Mouse (Mus musculus) layer of hippocampus, postnatal 36 days (tissue): ENCODE measurements around the gene Zpld1. TPM values are rescaled to one million over a fixed set of nuclear protein-coding genes. Genes with fewer than 3 reads are reported as not detected.

Source experiments
- DNase-seq, 2 experiments: peaks; one replicate each; pipeline ENCODE4 v3.0.0; 2022
- total RNA-seq, 2 experiments: library from RNA; stranded (reverse); gene quantifications; 2 replicates each; pipeline ENCODE4 v1.2.3; 2021

Gene Zpld1
- under 1 TPM; 0.45 to 0.58 TPM for total RNA-seq

- no peak for DNase-seq
These were observed at the start of gene Zpld1 for GRCm38 (mm10) chr16:55297886-55298285. Gene Zpld1, minus strand, starts transcription at chr16:55297986.

DNA sequence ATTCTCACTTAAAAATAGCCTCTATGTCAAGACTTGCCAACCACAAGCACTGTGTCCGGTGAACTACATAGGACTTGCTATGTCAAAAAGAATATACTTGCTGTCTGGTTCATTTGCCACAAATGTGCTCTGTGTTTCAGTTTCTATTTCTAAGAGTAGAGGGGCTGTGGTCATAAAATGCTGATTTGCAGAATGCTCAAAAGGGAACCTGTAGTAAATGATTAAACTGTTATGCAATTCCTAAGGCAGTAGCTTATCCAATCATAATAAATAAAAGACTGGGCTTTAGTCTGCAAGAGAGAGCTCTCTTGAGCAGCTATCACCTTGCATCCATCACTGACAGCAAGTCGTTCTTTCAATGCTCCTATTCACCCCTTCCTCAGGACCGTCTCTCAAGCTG, 47.9 kb upstream of the Zpld1 start:
- no peak for DNase-seq

DNA sequence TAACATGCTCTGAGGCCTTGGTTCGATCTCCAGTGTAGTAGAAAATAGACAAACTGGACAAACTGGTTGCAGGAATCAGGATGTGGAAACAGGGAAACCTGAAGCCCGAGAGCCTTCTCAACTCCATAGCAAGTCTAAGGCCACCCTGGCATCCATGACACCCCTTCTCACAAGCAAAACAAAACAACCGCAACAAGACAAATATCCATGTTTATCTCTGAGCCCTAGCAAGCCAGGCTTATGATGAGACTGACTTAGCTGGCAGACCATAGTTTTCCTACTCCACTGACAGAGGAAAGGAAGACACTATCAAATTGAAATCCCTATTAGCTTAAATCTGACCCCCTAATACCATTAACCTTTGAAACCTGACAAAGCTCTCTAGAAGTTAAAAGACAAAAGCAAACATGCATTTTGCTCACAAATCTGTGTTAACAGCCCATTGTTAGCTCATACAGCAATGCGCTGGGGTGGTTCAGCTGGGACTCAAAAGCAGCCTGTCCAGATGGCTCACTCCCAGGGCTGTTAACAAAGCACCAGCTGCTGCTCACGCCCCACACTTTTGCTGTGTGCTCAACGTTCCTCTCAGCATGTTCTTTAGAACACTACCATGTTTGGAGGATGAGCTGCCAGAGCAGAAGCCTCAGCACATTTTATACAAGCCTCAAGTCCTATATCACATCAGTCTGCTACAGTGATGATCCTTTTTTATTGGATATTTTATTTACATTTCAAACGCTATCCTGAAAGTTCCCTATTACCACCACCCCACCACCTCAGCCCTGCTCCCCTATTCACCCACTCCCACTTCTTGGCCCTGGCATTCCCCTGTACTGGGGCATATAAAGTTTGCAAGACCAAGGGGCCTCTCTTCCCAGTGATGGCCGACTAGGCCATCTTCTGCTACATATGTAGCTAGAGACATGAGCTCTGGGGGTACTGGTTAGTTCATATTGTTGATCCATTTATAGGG, 24.0 kb upstream of the Zpld1 start:
- peak; percentile 82 to 87 for DNase-seq

DNA sequence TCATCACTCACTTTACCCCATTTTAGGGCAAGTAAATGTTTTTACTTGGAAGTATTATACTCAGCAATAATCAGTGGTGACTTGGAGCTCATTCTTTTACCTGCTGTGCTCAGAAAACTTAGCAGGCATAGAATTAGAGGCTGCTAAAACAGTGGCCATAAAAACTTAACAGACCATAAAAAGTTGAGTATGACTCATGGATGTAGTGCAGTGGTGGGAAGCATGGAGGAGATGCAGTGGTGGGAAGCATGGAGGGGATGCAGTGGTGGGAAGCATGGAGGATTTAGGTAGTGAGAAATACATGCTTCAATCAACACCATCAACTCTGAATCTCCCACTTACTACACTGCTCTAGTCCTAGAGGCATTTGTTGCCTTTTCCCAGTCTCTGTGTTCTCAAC, 19.2 kb upstream of the Zpld1 start:
- no peak for DNase-seq

- no peak for DNase-seq
These were observed 14.3 kb upstream of the Zpld1 start for GRCm38 (mm10) chr16:55312106-55312505.

- DNase-seq: no peak
These were observed 15.1 kb downstream of the Zpld1 start for GRCm38 (mm10) chr16:55282696-55283095.

DNA sequence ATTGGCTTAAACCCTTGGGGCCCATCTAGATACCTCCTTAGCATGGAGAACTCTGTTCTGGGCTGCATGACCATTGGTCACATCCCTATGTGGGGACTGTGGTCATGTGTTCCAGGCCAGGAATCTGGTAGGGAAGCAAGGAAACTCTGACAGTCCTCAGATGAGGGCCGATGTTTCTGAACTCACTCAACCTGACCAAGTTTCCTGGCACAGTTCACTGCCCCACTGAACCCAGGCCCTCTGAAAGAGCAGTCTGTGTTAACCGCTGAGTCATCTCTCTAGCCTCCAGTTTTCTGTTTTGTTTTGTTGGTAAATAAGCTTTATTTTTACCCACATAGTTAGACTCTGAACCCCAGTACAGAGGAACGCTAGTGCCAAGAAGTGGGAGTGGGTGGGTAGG, 20.3 kb downstream of the Zpld1 start:
- no peak for DNase-seq

- no peak for DNase-seq
These were observed 32.5 kb downstream of the Zpld1 start for GRCm38 (mm10) chr16:55265281-55265680.

GRCm38 (mm10) chr16:55260862-55261574, 36.8 kb downstream of the Zpld1 start:
- no peak for DNase-seq

GRCm38 (mm10) chr16:55259719-55260118, 38.1 kb downstream of the Zpld1 start:
- peak; percentile 9 to 10 for DNase-seq

DNA sequence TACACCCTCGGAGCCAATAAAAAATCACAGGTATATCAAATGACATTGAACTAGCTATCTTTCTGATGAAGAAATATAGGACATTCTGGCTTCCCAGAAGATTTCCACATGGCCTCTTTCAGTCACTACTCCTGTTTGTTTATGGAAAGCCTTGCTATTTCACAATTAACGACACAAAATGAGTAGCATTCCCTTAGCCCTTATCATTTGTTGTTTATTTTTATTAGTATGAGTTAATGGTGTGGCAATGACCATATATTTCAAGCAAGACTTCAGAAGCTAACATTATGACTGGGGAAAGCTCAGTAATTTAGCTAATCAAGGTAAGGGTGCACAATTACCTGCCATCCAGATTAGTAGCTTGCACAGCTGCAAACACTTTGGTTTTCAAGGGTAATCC, 56.8 kb downstream of the Zpld1 start:
- no peak for DNase-seq

DNA sequence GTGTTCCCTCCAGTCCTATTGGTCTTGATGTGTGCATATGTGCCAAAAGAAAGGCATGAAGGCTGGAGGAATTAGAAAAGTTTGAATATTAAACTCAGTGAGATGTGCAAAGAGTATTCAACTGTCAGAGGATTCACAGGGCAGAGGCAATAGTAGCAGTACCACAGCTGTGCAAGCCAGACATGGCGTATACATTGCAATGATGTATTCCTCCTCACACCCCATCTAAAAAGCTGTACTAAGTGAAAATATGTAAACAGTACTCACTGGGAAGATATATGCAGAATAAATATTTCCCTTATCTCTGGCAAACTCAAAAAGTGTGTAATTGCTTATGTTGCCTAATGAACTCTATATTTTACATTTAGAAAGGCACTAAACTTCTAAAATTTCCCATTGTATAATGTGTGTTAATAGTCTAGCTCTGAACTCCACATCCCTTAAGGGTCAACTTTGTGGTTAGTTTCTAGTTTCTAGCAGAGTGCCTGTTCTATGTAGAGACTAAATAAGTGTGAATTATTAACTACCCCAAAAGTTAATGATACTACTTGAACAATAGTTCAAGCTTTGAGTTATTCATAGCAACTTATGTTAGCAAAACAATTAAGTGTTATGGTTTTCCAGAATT, 68.7 kb downstream of the Zpld1 start:
- DNase-seq: no peak

DNA sequence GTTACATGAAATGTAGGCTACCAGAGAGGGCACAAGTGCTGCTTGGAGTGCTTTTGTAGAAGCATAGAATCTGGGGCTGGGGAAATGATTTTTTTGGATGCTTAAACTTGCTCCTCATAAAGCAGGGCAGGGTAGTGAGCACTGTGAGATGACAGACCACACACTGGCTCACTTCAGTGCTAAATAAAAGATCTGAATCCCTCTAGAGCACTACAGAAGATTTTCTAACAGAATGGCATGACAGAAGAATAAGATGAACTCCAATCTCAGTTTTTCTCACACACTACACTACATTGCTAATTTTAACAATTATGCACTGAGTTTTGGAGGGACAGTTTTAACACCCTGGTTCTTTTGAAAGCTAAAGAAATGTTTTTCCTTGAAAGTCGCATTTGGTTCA, 93.8 kb downstream of the Zpld1 start:
- DNase-seq: no peak

GRCm38 (mm10) chr16:55190397-55190796, 107.4 kb downstream of the Zpld1 start:
- DNase-seq: no peak

- DNase-seq: no peak
These were observed 112.4 kb downstream of the Zpld1 start for GRCm38 (mm10) chr16:55185370-55185769.
